Mouse (Mus musculus) ES-Bruce4 (cell line): ENCODE results near the gene Rabep1. TPM values are rescaled to one million over a fixed set of nuclear protein-coding genes. Genes with fewer than 3 reads are reported as not detected.
"Not testable (repeated sequence)": the region's sequence is repeated elsewhere in the genome, so short reads cannot be mapped to it uniquely, and the experiment has no call there.

Source experiments
- H3K27ac ChIP-seq: 2 replicates; pipeline ENCODE4 v1.5.1; 2012; ENCODE audit warnings: low read length, inconsistent platforms; ENCODE audit not compliant: insufficient read depth
- H3K27me3 ChIP-seq: 2 replicates; pipeline ENCODE4 v1.6.1; 2012; ENCODE audit warnings: mild to moderate bottlenecking, low read length, inconsistent platforms; ENCODE audit not compliant: control insufficient read depth, poor library complexity, insufficient read depth, severe bottlenecking
- H3K36me3 ChIP-seq: 2 replicates; pipeline ENCODE4 v1.6.1; 2012; ENCODE audit warnings: inconsistent platforms, mild to moderate bottlenecking, low read length, moderate library complexity; ENCODE audit not compliant: control insufficient read depth, poor library complexity, insufficient read depth, severe bottlenecking
- H3K4me1 ChIP-seq: one replicate; pipeline ENCODE4 v1.8.1; 2011; ENCODE audit warnings: low read length; ENCODE audit not compliant: control insufficient read depth, insufficient read depth
- H3K4me3 ChIP-seq: 2 replicates; pipeline ENCODE4 v1.5.1; 2011; ENCODE audit warnings: low read depth, mild to moderate bottlenecking, low read length
- H3K9ac ChIP-seq: 2 replicates; pipeline ENCODE4 v1.6.1; 2012; ENCODE audit warnings: low read depth, mild to moderate bottlenecking, inconsistent platforms; ENCODE audit not compliant: poor library complexity, severe bottlenecking
- H3K9me3 ChIP-seq: replicated peaks from 2 replicates; pipeline ENCODE4 v1.6.1; 2012; ENCODE audit warnings: mild to moderate bottlenecking, low read length, inconsistent platforms; ENCODE audit not compliant: control insufficient read depth, poor library complexity, insufficient read depth, severe bottlenecking
- CTCF ChIP-seq: IDR thresholded peaks from one replicate; pipeline ENCODE4 v1.8.1; 2011; ENCODE audit warnings: low read depth, low read length
- EP300 ChIP-seq: IDR thresholded peaks from 2 replicates; pipeline ENCODE4 v1.6.1; 2011; ENCODE audit warnings: low read depth, low read length; ENCODE audit not compliant: insufficient read depth
- POLR2A ChIP-seq: IDR thresholded peaks from one replicate; pipeline ENCODE4 v1.8.1; 2011; ENCODE audit warnings: low read length; ENCODE audit not compliant: insufficient read depth
- polyA plus RNA-seq: library from polyadenylated mRNA; stranded (reverse); fragments of >200 nt; gene quantifications from 2 replicates; pipeline ENCODE4 v1.2.4, GENCODE M21; 2011; ENCODE audit warnings: low read depth; ENCODE audit not compliant: missing spikeins, insufficient read depth, insufficient read length

Gene Rabep1
- polyA plus RNA-seq, 1 experiment = 50.9 TPM

DNA sequence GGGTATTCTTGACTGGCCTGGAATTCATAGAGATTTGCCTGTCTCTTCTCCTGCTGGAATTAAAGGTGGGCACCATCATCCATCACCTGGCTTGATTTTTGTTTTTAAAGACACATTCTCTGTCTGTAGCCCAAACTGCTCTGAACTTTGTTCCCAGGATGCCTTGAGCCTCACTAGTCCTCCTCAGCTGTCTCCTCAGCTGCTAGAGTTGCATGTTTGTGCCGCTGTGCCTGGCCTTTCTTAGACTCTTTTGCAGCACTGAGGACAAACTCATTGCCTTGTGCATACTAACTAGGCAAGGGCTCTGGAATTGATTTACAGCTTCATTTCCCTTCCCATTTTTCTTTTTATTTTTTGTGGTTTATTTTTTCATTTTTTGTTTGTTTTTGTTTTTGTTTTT is 15.8 kb downstream of the Rabep1 start:
- Histone ChIP-seq H3K9ac (no peak overlapping the region), H3K27ac (no peak overlapping the region), H3K9me3 (no peaks in the 10 kb centered on the region), H3K4me1 (no peaks in the 10 kb centered on the region), H3K36me3 (no peaks in the 10 kb centered on the region), H3K27me3 (no peaks in the 10 kb centered on the region), H3K4me3 (no peak overlapping the region)
- TF ChIP-seq POLR2A (no peak), EP300 (no peak), CTCF (no peak)

DNA sequence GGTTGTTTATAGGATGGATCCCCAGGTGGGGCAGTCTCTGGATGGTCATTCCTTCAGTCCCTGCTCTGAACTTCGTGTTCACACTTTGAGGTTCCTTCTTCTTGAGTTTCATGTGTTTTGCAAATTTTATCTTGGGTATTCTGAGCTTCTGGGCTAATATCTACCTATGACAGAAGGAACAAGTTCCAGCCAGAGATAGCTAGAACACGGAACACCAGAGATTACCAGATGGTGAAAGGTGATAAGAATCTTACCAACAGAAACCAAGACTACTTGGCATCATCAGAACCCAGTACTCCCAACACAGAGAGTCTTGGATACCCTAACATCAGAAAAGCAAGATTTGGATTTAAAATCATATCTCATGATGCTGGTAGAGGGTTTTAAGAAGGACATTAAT is 18.6 kb downstream of the Rabep1 start:
- not testable (repeated sequence) for H3K27me3 ChIP-seq, H3K4me1 ChIP-seq, H3K4me3 ChIP-seq, H3K9me3 ChIP-seq, H3K36me3 ChIP-seq, H3K9ac ChIP-seq, H3K27ac ChIP-seq

DNA sequence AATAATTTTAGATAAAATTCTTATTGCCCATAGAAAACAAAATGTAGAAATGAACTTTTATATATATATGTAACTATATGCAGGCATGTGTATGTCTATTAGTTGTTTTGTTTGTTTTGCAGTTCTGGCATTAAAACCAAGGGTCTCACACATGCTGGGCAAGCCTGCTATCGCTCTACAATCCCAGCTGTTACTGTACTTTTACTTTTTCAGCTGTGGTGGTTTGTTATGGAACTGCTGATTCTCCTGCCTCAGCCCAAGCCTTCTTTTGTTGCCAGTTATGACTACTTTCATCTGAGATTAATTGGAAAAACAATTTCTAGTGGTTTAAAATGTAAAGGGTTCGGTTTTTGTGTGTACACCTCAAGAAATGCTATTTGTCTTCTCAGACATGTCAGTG is 20.6 kb downstream of the Rabep1 start:
- Histone ChIP-seq H3K9ac (no peak overlapping the region), H3K27ac (no peak overlapping the region), H3K9me3 (no peaks in the 10 kb centered on the region), H3K36me3 (no peaks in the 10 kb centered on the region), H3K4me3 (no peak overlapping the region), H3K4me1 (no peaks in the 10 kb centered on the region), H3K27me3 (no peaks in the 10 kb centered on the region)
- TF ChIP-seq POLR2A = no peak
- TF ChIP-seq EP300 = no peak
- no peak for TF ChIP-seq CTCF

DNA sequence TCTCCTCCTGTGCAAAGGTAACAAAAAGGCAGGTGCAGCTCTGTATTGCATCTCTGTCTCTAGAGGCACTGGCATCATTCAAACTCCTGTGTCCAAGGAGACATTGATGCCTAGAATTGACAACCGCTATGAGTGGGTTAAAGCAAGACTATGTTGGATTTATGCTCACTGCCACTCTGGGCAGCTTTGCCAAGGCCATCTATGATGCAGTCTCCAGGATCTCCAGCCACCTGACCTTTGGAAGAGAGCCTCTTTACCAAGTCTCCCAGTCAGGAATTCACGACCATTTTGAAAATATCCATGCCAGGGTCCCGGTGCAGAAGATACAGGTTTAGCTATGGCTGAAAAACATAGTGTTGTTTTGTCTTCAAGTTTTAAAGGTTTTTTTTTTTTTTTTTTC is 24.7 kb downstream of the Rabep1 start:
- no peak overlapping the region for H3K4me3 ChIP-seq
- H3K4me1 ChIP-seq = no peaks in the 10 kb centered on the region
- H3K9ac ChIP-seq = no peak overlapping the region
- no peaks in the 10 kb centered on the region for H3K9me3 ChIP-seq
- TF ChIP-seq EP300 (no peak), CTCF (no peak), POLR2A (no peak)
- no peak overlapping the region for H3K27ac ChIP-seq
- no peaks in the 10 kb centered on the region for H3K27me3 ChIP-seq
- no peaks in the 10 kb centered on the region for H3K36me3 ChIP-seq

DNA sequence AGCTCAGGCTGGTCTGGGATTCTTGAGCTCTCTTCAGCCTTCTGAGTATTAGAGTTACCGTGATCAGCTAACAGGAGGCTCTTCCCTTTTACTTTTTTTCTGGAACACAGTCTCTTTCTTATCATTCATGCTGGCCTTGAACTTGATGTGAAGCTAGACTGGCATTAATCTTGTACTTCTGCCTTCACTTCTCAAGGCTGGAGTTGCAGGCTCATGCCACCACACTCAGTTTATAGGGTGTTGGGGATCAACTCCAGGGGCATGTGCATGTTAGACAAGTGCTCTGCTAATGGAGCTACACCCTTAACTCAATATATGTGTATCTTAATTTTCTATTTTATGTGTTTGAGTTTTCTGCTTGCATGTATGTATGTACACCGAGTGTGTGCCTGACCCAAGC is 25.2 kb downstream of the Rabep1 start:
- Histone ChIP-seq H3K9ac (no peak overlapping the region), H3K9me3 (no peaks in the 10 kb centered on the region), H3K4me3 (no peak overlapping the region), H3K27me3 (no peaks in the 10 kb centered on the region), H3K4me1 (no peaks in the 10 kb centered on the region), H3K27ac (no peak overlapping the region), H3K36me3 (no peaks in the 10 kb centered on the region)
- TF ChIP-seq CTCF = no peak
- TF ChIP-seq EP300 = no peak
- TF ChIP-seq POLR2A = no peak

DNA sequence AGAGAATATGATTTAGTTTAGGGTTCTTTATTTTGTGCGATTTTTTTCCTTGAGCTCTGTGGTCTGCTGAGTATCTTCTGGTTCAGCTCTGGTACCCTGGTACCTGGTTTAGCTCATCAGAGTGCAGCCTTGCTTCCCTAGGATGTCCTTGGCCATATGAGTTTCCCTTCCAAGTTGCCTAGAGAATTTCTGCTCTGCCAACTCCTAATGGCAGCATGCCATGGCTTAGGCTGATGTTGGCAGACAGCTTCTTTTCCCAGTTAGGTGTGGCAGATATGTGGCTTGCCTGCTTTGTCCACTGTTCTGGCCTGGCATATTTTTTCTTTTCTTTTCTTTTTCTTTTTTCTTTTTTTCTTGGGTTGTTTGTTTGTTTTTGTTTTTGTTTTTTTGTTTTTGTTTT is 25.8 kb downstream of the Rabep1 start:
- no peak for TF ChIP-seq CTCF
- TF ChIP-seq EP300 = no peak
- no peak for TF ChIP-seq POLR2A
- Histone ChIP-seq H3K9ac (no peak overlapping the region), H3K27me3 (no peaks in the 10 kb centered on the region), H3K4me1 (no peaks in the 10 kb centered on the region), H3K9me3 (no peaks in the 10 kb centered on the region), H3K4me3 (no peak overlapping the region), H3K36me3 (no peaks in the 10 kb centered on the region), H3K27ac (no peak overlapping the region)

DNA sequence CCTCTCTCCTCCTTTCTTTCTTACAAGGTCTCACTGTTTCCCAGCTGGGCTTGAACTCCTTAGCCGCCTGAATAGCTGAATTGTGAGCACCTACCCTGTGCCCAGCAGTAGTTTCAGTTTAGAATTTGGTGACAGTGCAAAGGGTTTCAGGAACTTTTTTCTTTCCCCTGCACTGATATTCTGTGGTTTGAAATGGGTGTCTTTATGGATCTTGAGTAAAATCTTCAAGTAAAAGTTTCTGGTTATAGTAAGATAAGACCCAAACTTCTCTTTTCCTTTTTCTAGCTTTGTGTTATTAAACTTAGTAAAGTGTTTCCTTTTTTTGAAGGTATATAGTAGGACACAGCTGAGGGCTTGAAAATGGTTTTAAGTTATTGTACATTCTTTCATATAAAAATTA is 26.5 kb downstream of the Rabep1 start:
- Histone ChIP-seq H3K36me3 (no peaks in the 10 kb centered on the region), H3K4me1 (no peaks in the 10 kb centered on the region), H3K27me3 (no peaks in the 10 kb centered on the region), H3K9me3 (no peaks in the 10 kb centered on the region), H3K4me3 (no peak overlapping the region), H3K9ac (no peak overlapping the region), H3K27ac (no peak overlapping the region)
- TF ChIP-seq CTCF = no peak
- TF ChIP-seq EP300 = no peak
- no peak for TF ChIP-seq POLR2A
